In the genomic region with DNA sequence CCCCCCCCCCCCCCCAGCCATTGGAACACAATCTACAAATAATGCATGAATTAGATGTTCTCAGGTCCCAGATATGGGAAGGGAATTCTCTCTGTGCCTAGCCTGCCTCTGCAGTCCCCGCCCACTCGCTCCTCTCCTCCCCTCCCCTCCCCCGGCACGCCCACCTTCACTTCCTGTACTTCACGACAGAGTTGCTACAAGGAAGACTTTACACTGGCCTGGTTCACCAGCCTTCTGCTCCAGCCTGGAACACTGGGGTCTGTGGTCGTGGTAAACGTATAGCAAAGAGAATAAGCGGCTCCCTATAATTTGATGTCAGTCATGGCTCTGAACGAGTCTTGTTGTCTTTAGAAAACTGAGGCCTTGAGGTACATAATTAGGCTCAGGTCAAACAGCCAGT, we compare ENCODE assay signal across 8 mouse cellular contexts. TPM values are rescaled to one million over a fixed set of nuclear protein-coding genes. Genes with fewer than 3 reads are reported as not detected.
DNase-seq lines count a peak whose midpoint lies in the region; ATAC-seq lines count a peak whose summit lies in the region.

No protein-coding gene starts in this region.

- peak; percentile 64 for ATAC-seq in megakaryocyte progenitor cell, adult 5-6 weeks (replicated peaks; ENCODE audit: poor library complexity)

- peak; percentile 47 to 48 for DNase-seq in heart, adult 18-20 months
- no peak for DNase-seq in heart, adult 8-10 months (ENCODE audit: low spot score)
- peak; percentile 23 for DNase-seq in c-Kit-positive CD71-positive TER-119-positive erythroid progenitor cells, embryonic 14.5 days (ENCODE audit: low spot score)
- peak; percentile 76 for DNase-seq in kidney, postnatal 10 days
- no peak for DNase-seq in layer of hippocampus, postnatal 25 days (ENCODE audit: extremely low spot score in 1 of 2, low spot score in 1 of 2)
- DNase-seq in right cerebral cortex, adult 2 months (ENCODE audit: low spot score in 2 of 2), result no peak
- no peak for DNase-seq in cerebellum, postnatal 4 days (ENCODE audit: low spot score in 2 of 2)

RNA-seq across cellular contexts. Expression of gene Traf1, which starts 3.7 kb away (rescaled TPM):
- 1 to 10 TPM; 1.9 to 3.5 TPM for total RNA-seq in heart, adult 18-20 months (2021)
- 1 to 10 TPM; 1.1 to 2.6 (median 1.2) TPM for total RNA-seq in heart, adult 8-10 months (2022)
- total RNA-seq in megakaryocyte progenitor cell, adult 5-6 weeks (2015), result 1.3 and 1.4 TPM in 2 replicates
- total RNA-seq in megakaryocyte progenitor cell, adult 5-6 weeks (2017), result 0.61 TPM in 1 of 2 replicates, not detected in the other
- 1 to 10 TPM; 1.7 to 3.3 TPM for total RNA-seq in layer of hippocampus, postnatal 25 days (2021)

RNA-seq across cellular contexts. Expression of gene Phf19, which starts 51.5 kb away (rescaled TPM):
- under 1 TPM; 0.93 to 0.99 TPM for total RNA-seq in heart, adult 18-20 months (2021)
- 1 to 10 TPM in 2 of 4 experiments, under 1 TPM in 2; 0.66 to 1.5 (median 1.2) TPM for total RNA-seq in heart, adult 8-10 months (2022)
- 6.9 and 8.8 TPM in 2 replicates for total RNA-seq in megakaryocyte progenitor cell, adult 5-6 weeks (2015)
- 6.5 and 10.0 TPM in 2 replicates for total RNA-seq in megakaryocyte progenitor cell, adult 5-6 weeks (2017)
- 1 to 10 TPM in 1 of 2 experiments, under 1 TPM in 1; 0.76 to 1.7 TPM for total RNA-seq in layer of hippocampus, postnatal 25 days (2021)

Comparison
In these comparisons a context has a peak if more than half of its experiments do, and no peak if none do; other contexts are left out.
1. DNase-seq: peak in heart, adult 18-20 months (2 of 2), c-Kit-positive CD71-positive TER-119-positive erythroid progenitor cells, embryonic 14.5 days (single experiment) and kidney, postnatal 10 days (single experiment); none in heart, adult 8-10 months (single experiment), layer of hippocampus, postnatal 25 days (0 of 2), right cerebral cortex, adult 2 months (0 of 2) and cerebellum, postnatal 4 days (0 of 2).